In genomic region chr19:38555399-38555798, GRCm38 (mm10) we compare ENCODE assay signal across 20 mouse cellular contexts.
DNase-seq lines count a peak whose midpoint lies in the region; TF ChIP-seq lines count a peak whose summit lies in the region.
"Had no signal": no experiment of that assay in that cellular context is flagged by ENCODE, and none has a peak within 500 bp of the region (broad histone marks: within the 10 kb centered on the region; RNA-seq: fewer than 3 reads in every experiment).

No protein-coding gene starts in this region.

- no peak for TF ChIP-seq CTCF in gastrocnemius, adult 2 months (IDR thresholded peaks at IDR 0.05)
- TF ChIP-seq CTCF in lung, adult 2 months (IDR thresholded peaks at IDR 0.05; ENCODE audit: insufficient read depth, low read length) = no peak

- intact Hi-C loops in gastrocnemius, adult 2 months (cut with DNase I) = no loop called here

- no peak overlapping the region for H3K4me3 ChIP-seq in gastrocnemius, adult 2 months
- no peak overlapping the region for H3K4me3 ChIP-seq in lung, adult 2 months (replicated peaks; ENCODE audit: extremely low read depth, low read depth, low read length)
- H3K4me3 ChIP-seq: erythroblast, embryonic 14.5 days; forebrain, embryonic 15.5 days; hindbrain, embryonic 12.5 days; limb, embryonic 12.5 days; liver, embryonic 15.5 days; megakaryocyte, embryonic 14.5 days; myocyte had no signal

- DNase-seq in gastrocnemius, adult 2 months = peak; percentile 55
- DNase-seq in gastrocnemius, postnatal 10 days = no peak
- DNase-seq in lung, postnatal 36 days = peak; percentile 20
- DNase-seq in lung, adult 2 months = no peak
- peak; percentile 39 for DNase-seq in fibroblast of lung, adult 2 months (ENCODE audit: low read depth)
- DNase-seq in skeletal muscle tissue, adult 2 months (ENCODE audit: low read depth, low spot score) = peak; percentile 71
- DNase-seq in cerebellum, postnatal 25 days = no peak
- DNase-seq: cerebellum, adult 8-10 months; kidney, postnatal 36 days; lung, postnatal 10 days; midbrain, embryonic 14.5 days; right cerebral cortex, postnatal 14 days; thymus, adult 2 months had no signal

- peak overlapping the region; percentile 38 for H3K27ac ChIP-seq in gastrocnemius, adult 2 months
- H3K27ac ChIP-seq: forebrain, embryonic 15.5 days; hindbrain, embryonic 12.5 days; limb, embryonic 12.5 days; liver, embryonic 15.5 days had no signal

- TF ChIP-seq POLR2A in lung, adult 2 months (IDR thresholded peaks at IDR 0.05; ENCODE audit: borderline replicate concordance, extremely low read depth, low read depth, low read length) = no peak

- 62% methylated on average over 3 of the region's 3 CpGs for WGBS in lung, adult 2 months

- no peaks in the 10 kb centered on the region for H3K4me1 ChIP-seq in lung, adult 2 months (ENCODE audit: control insufficient read depth, insufficient read depth, low read length)
- H3K4me1 ChIP-seq: forebrain, embryonic 15.5 days; hindbrain, embryonic 12.5 days; liver, embryonic 15.5 days; megakaryocyte, embryonic 14.5 days had no signal

Comparison
In these comparisons a context has a peak if more than half of its experiments do, and no peak if none do; other contexts are left out.
1. DNase-seq: peak in gastrocnemius, adult 2 months (single experiment), lung, postnatal 36 days (single experiment), fibroblast of lung, adult 2 months (single experiment) and skeletal muscle tissue, adult 2 months (single experiment); none in gastrocnemius, postnatal 10 days (single experiment), lung, adult 2 months (single experiment) and cerebellum, postnatal 25 days (0 of 2).